Mouse (Mus musculus): ENCODE data around the gene St6galnac3.

GRCm38 (mm10) chr3:153481012-153481411, 244.0 kb downstream of the St6galnac3 start:
- TF ChIP-seq CTCF (IDR thresholded peaks at IDR 0.05; ENCODE audit: borderline replicate concordance, insufficient read depth, low read length) (no peak), POLR2A (IDR thresholded peaks at IDR 0.05; ENCODE audit: low read depth, low read length) (no peak)

Measured in embryonic fibroblast, embryonic 13.5 days (primary cell).